Mouse (Mus musculus): Measurements from ENCODE around the gene Fam32a. TPM values are rescaled to one million over a fixed set of nuclear protein-coding genes. Genes with fewer than 3 reads are reported as not detected.

Gene Fam32a
- polyA plus RNA-seq, 1 experiment: 59.6 TPM

GRCm38 (mm10) chr8:72273111-72273770, 53.7 kb downstream of the Fam32a start:
- 97% methylated on average over 1 of the region's 1 CpGs for WGBS
- TF ChIP-seq CTCF (conservative IDR thresholded peaks at IDR 0.05; ENCODE audit: insufficient read depth, insufficient read length, low read depth, low read length) (0 out of 2 replicates have a peak, but pooled peaks have one; percentile 3), POLR2A (IDR thresholded peaks at IDR 0.05; ENCODE audit: low read depth, low read length) (no peak)
- H3K36me3 ChIP-seq (ENCODE audit: control insufficient read depth, insufficient read depth, low read length): no peaks in the 10 kb centered on the region
- no peaks in the 10 kb centered on the region for H3K27me3 ChIP-seq (replicated peaks; ENCODE audit: control insufficient read depth, insufficient read depth, low read length)
- DNase-seq: no peak
- no peak overlapping the region for H3K4me3 ChIP-seq (ENCODE audit: insufficient read depth, low read depth, low read length)
- H3K27ac ChIP-seq (ENCODE audit: insufficient read depth, low read depth, low read length): no peak overlapping the region
- H3K4me1 ChIP-seq (ENCODE audit: control insufficient read depth, insufficient read depth, low read length): no peaks in the 10 kb centered on the region

GRCm38 (mm10) chr8:72273807-72274206, 54.3 kb downstream of the Fam32a start:
- H3K36me3 ChIP-seq (ENCODE audit: control insufficient read depth, insufficient read depth, low read length): no peaks in the 10 kb centered on the region
- H3K27me3 ChIP-seq (replicated peaks; ENCODE audit: control insufficient read depth, insufficient read depth, low read length): no peaks in the 10 kb centered on the region
- H3K27ac ChIP-seq (ENCODE audit: insufficient read depth, low read depth, low read length): no peak overlapping the region
- no peak for DNase-seq
- whole genome bisulfite sequencing: 76% methylated on average over 5 of the region's 5 CpGs
- TF ChIP-seq CTCF (conservative IDR thresholded peaks at IDR 0.05; ENCODE audit: insufficient read depth, insufficient read length, low read depth, low read length): no peak
- no peak for TF ChIP-seq POLR2A (IDR thresholded peaks at IDR 0.05; ENCODE audit: low read depth, low read length)
- no peaks in the 10 kb centered on the region for H3K4me1 ChIP-seq (ENCODE audit: control insufficient read depth, insufficient read depth, low read length)
- no peak overlapping the region for H3K4me3 ChIP-seq (ENCODE audit: insufficient read depth, low read depth, low read length)

Other genes starting within 250 kb of the Fam32a start
- gene Cyp4f18, start 210.1 kb upstream of the Fam32a start, polyA plus RNA-seq (2012; rRNA removed): 1.7 and 3.3 TPM in 2 replicates
- gene Olfr372, start 178.5 kb upstream of the Fam32a start, polyA plus RNA-seq (2012; rRNA removed): not detected in 2 replicates
- gene Olfr373, start 136.6 kb upstream of the Fam32a start, polyA plus RNA-seq (2012; rRNA removed): not detected in 2 replicates
- gene Olfr374, start 112.7 kb upstream of the Fam32a start, polyA plus RNA-seq (2012; rRNA removed): not detected in 2 replicates
- gene Tpm4, start 84.8 kb upstream of the Fam32a start, polyA plus RNA-seq (2012; rRNA removed): 43.9 and 55.7 TPM in 2 replicates
- 112 and 148 TPM in 2 replicates for gene Rab8a, start 58.5 kb upstream of the Fam32a start, polyA plus RNA-seq (2012; rRNA removed)
- 0.14 and 1.9 TPM in 2 replicates for gene Hsh2d, start 30.1 kb upstream of the Fam32a start, polyA plus RNA-seq (2012; rRNA removed)
- 0.04 TPM in 1 of 2 replicates, not detected in the other for gene Cib3, start 6.9 kb upstream of the Fam32a start, polyA plus RNA-seq (2012; rRNA removed)
- not detected in 2 replicates for gene Gm11034, start 6.1 kb upstream of the Fam32a start, polyA plus RNA-seq (2012; rRNA removed)
- 72.6 and 75.0 TPM in 2 replicates for gene Ap1m1, start 20.3 kb downstream of the Fam32a start, polyA plus RNA-seq (2012; rRNA removed)
- 1.8 and 2.8 TPM in 2 replicates for gene Gm10282, start 85.5 kb downstream of the Fam32a start, polyA plus RNA-seq (2012; rRNA removed)
- 20.9 and 22.2 TPM in 2 replicates for gene Klf2, start 99.3 kb downstream of the Fam32a start, polyA plus RNA-seq (2012; rRNA removed)
- gene Eps15l1, start 201.7 kb downstream of the Fam32a start, polyA plus RNA-seq (2012; rRNA removed): 30.3 and 31.9 TPM in 2 replicates
- 0.77 TPM in 2 replicates for gene Calr3, start 224.1 kb downstream of the Fam32a start, polyA plus RNA-seq (2012; rRNA removed)
- gene 1700030K09Rik, start 224.2 kb downstream of the Fam32a start, polyA plus RNA-seq (2012; rRNA removed): 6.8 and 7.2 TPM in 2 replicates

All from kidney, adult 2 months (tissue).